Mouse (Mus musculus): ENCODE results near the gene Col4a4. TPM values are rescaled to one million over a fixed set of nuclear protein-coding genes. Genes with fewer than 3 reads are reported as not detected.
A peak's percentile ranks its signal among the peaks of the same experiment; 100 is the strongest.

Gene Col4a4
- total and polyA plus RNA-seq, 3 experiments, result 2.2 to 5.0 (median 3.7) TPM

DNA sequence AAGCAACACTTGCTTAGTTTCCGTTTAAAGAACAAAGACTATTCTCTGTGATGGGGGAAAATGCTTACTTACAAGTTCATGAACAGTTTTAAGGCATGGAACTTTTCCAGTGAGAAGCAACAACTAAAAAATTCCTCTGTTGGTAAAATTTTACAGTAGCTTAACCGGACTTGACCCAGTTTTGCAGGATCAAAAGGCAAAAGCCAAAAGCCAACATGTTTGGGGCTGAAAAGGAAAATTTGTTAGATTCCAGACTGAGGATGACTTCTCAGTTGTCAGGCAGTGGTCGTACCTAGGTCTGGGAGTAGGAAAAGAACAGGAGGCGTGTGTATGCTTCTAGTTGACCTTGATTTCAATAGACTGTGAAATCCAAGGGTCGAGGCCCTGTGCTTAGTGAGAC, 31.4 kb upstream of the Col4a4 start:
- intact Hi-C loops (cut with DNase I), result no loop called here
- DNase-seq, result no peak
- H3K27ac ChIP-seq, result no peak overlapping the region
- TF ChIP-seq POLR2A (IDR thresholded peaks at IDR 0.05; ENCODE audit: insufficient read depth, low read depth, low read length) (no peak), CTCF (IDR thresholded peaks at IDR 0.05) (no peak), EP300 (IDR thresholded peaks at IDR 0.05; ENCODE audit: insufficient read depth, low read depth, low read length) (no peak)
- 74% methylated on average over 5 of the region's 5 CpGs for WGBS
- no peaks in the 10 kb centered on the region for H3K79me2 ChIP-seq (replicated peaks; ENCODE audit: control insufficient read depth, insufficient read depth, low read length)
- no peak overlapping the region for H3K4me3 ChIP-seq
- no peaks in the 10 kb centered on the region for H3K27me3 ChIP-seq (ENCODE audit: control insufficient read depth, insufficient read depth, low read length)
- H3K4me1 ChIP-seq (ENCODE audit: control insufficient read depth, insufficient read depth, low read length), result no peaks in the 10 kb centered on the region
- H3K36me3 ChIP-seq (ENCODE audit: control insufficient read depth, insufficient read depth, low read length), result no peaks in the 10 kb centered on the region
- no peak overlapping the region for H3K9ac ChIP-seq (ENCODE audit: low read depth, low read length)

DNA sequence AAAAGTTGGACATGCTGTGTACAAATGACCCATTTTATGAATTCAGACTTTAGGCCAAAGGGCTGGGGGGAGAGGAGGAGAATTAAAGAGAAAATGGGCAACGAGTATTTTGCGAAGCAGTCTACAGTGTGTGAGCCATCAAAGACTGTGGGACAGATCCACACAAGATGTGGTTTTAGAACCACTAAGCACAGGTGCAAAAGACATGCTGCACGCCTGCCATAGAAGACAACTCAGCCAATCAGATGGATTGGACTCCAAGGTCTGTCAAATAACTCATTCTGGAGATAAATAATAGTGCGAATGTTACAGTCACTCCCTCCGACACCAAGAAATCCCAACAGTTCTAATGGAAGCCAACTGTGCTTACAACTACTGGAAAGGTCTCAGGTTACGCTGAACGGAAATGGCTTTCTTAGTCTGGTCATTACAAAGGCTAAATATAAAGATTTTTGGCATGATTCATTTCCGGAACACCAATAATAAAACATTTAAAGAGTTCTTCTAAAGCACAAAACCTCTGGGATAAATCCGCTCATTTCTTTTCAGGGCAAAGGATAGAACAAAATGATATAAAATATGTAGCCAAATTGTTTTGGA, 25.5 kb upstream of the Col4a4 start:
- Histone ChIP-seq H3K79me2 (replicated peaks; ENCODE audit: control insufficient read depth, insufficient read depth, low read length) (no peaks in the 10 kb centered on the region), H3K36me3 (ENCODE audit: control insufficient read depth, insufficient read depth, low read length) (no peaks in the 10 kb centered on the region), H3K27ac (no peak overlapping the region), H3K9ac (ENCODE audit: low read depth, low read length) (no peak overlapping the region), H3K27me3 (ENCODE audit: control insufficient read depth, insufficient read depth, low read length) (no peaks in the 10 kb centered on the region), H3K4me3 (no peak overlapping the region), H3K4me1 (ENCODE audit: control insufficient read depth, insufficient read depth, low read length) (peaks cover 6% of the 10 kb centered on the region)
- DNase-seq, result no peak
- 79% methylated on average over 9 of the region's 9 CpGs for WGBS
- TF ChIP-seq POLR2A (IDR thresholded peaks at IDR 0.05; ENCODE audit: insufficient read depth, low read depth, low read length) (no peak), EP300 (IDR thresholded peaks at IDR 0.05; ENCODE audit: insufficient read depth, low read depth, low read length) (no peak), CTCF (IDR thresholded peaks at IDR 0.05) (no peak)
- intact Hi-C loops (cut with DNase I), result no loop called here

DNA sequence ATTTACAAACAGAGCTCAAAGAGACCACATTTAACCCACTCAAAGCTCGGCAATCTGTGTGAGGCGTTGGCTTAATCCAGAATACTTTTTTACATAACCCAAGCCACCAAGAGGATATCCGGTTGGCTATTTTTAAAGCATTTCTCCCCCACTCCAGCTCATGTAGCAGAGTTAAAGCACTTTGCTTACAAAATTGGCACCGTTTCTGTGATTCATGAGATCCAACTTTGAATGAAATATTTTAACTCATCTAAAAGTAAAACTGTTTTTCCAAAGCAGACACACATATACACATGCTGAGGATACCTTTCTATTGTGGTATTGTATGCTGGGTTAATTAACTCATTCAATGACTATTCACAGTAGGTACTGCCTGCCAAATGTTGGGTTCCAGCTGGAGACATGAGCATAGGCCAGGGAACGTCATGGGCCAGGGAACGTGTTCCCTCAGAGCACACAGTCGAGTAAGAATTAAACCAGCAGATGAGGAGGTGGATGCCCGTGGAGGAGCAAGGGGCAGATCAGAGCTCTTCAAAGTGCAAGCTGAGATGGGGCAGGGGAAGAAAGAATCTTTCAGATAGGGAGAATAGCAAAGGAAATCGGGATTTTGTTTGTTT, 22.1 kb upstream of the Col4a4 start:
- Histone ChIP-seq H3K27me3 (ENCODE audit: control insufficient read depth, insufficient read depth, low read length) (no peaks in the 10 kb centered on the region), H3K27ac (peak overlapping the region; percentile 57), H3K9ac (ENCODE audit: low read depth, low read length) (no peak overlapping the region), H3K4me3 (no peak overlapping the region), H3K4me1 (ENCODE audit: control insufficient read depth, insufficient read depth, low read length) (peaks cover 6% of the 10 kb centered on the region), H3K79me2 (replicated peaks; ENCODE audit: control insufficient read depth, insufficient read depth, low read length) (no peaks in the 10 kb centered on the region), H3K36me3 (ENCODE audit: control insufficient read depth, insufficient read depth, low read length) (no peaks in the 10 kb centered on the region)
- no peak for DNase-seq
- 29% methylated on average over 9 of the region's 9 CpGs for WGBS
- TF ChIP-seq POLR2A (IDR thresholded peaks at IDR 0.05; ENCODE audit: insufficient read depth, low read depth, low read length) (no peak), EP300 (IDR thresholded peaks at IDR 0.05; ENCODE audit: insufficient read depth, low read depth, low read length) (no peak), CTCF (IDR thresholded peaks at IDR 0.05) (no peak)
- intact Hi-C loops (cut with DNase I), result no loop called here

DNA sequence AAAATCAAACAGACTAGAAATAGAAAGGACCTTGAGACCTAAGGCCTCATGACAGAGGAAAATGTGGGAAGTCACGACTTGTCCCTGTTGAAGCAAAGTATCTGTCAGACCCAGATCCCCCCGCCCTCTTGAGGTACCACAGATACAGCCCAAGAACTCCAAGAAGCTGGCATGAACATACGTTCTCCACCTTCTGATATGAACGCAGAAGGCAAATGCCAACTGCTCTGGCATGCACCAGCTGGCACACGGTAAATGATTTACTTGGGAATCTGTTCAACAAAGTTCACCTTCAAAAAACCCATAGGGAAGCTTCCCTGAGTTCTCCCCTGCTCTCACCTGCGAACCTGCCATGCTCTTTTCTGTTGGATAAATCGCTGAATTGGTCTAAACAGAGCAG, 19.2 kb upstream of the Col4a4 start:
- Histone ChIP-seq H3K4me1 (ENCODE audit: control insufficient read depth, insufficient read depth, low read length) (peaks cover 6% of the 10 kb centered on the region), H3K79me2 (replicated peaks; ENCODE audit: control insufficient read depth, insufficient read depth, low read length) (no peaks in the 10 kb centered on the region), H3K27ac (no peak overlapping the region), H3K27me3 (ENCODE audit: control insufficient read depth, insufficient read depth, low read length) (no peaks in the 10 kb centered on the region), H3K9ac (ENCODE audit: low read depth, low read length) (no peak overlapping the region), H3K4me3 (no peak overlapping the region), H3K36me3 (ENCODE audit: control insufficient read depth, insufficient read depth, low read length) (no peaks in the 10 kb centered on the region)
- DNase-seq, result no peak
- intact Hi-C loops (cut with DNase I), result no loop called here
- TF ChIP-seq EP300 (IDR thresholded peaks at IDR 0.05; ENCODE audit: insufficient read depth, low read depth, low read length) (no peak), CTCF (IDR thresholded peaks at IDR 0.05) (no peak), POLR2A (IDR thresholded peaks at IDR 0.05; ENCODE audit: insufficient read depth, low read depth, low read length) (no peak)
- WGBS, result 65% methylated on average over 7 of the region's 7 CpGs

DNA sequence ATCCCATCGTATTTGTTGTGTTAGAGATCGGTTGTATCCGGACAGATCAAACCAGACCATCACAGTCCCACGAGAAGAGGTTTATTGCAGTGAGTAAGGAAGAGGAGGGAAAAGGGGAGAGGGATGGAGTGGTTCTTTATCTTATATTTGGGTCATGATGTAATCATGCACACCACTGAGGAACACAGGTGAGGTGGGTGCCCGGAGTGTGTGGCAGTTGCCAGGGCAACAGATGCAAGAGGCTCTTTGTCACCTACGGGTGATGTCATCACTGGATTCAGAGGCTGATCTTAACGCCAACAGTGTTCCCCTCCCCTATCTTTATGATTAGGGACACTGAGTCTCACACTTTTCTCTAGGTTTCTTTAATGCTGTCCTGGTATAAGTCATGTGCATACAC, 18.7 kb upstream of the Col4a4 start:
- Histone ChIP-seq H3K79me2 (replicated peaks; ENCODE audit: control insufficient read depth, insufficient read depth, low read length) (no peaks in the 10 kb centered on the region), H3K4me3 (no peak overlapping the region), H3K9ac (ENCODE audit: low read depth, low read length) (no peak overlapping the region), H3K27me3 (ENCODE audit: control insufficient read depth, insufficient read depth, low read length) (no peaks in the 10 kb centered on the region), H3K27ac (no peak overlapping the region), H3K36me3 (ENCODE audit: control insufficient read depth, insufficient read depth, low read length) (no peaks in the 10 kb centered on the region), H3K4me1 (ENCODE audit: control insufficient read depth, insufficient read depth, low read length) (peaks cover 6% of the 10 kb centered on the region)
- intact Hi-C loops (cut with DNase I), result no loop called here
- TF ChIP-seq CTCF (IDR thresholded peaks at IDR 0.05), result no peak
- TF ChIP-seq EP300 (IDR thresholded peaks at IDR 0.05; ENCODE audit: insufficient read depth, low read depth, low read length), result no peak
- TF ChIP-seq POLR2A (IDR thresholded peaks at IDR 0.05; ENCODE audit: insufficient read depth, low read depth, low read length), result no peak
- no peak for DNase-seq
- 79% methylated on average over 7 of the region's 7 CpGs for WGBS

DNA sequence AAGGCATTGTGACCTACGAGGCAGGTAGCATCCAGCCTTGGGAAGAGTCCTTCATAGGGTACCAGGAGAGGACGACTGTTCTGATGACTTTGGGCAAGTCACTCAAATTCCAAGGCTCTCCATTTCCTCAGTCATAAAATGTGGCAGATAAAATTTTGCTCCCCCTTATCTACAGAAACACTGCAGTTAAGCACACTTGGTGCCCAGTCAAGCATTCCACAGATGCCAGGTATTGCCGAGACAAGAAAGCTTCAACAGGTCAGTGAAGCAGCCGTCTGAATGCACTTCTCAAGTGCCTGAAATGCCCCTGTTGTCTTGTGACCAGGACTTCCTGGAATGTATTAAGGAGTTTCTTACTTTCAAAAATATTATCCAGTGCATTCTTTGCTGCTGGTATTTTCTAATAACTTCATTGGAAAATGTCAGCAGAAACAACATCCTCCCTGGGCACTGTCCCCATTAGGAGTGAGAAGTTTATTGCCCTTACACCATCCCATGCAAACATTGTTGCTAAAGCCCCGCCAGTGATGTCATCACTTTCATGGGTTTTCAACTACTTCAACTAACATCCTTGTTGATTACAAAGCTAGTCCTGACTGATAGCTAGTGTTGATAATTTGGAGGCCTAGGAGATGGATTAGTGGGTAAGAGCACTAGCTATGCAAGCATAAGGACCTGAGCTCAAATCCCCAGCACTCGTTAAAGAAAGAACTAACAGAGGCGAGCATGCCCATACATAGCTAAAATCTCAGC, 16.7 kb upstream of the Col4a4 start:
- DNase-seq, result no peak
- no peak overlapping the region for H3K27ac ChIP-seq
- no peak overlapping the region for H3K9ac ChIP-seq (ENCODE audit: low read depth, low read length)
- H3K4me1 ChIP-seq (ENCODE audit: control insufficient read depth, insufficient read depth, low read length), result peaks cover 3% of the 10 kb centered on the region
- 68% methylated on average over 7 of the region's 7 CpGs for WGBS
- no peaks in the 10 kb centered on the region for H3K36me3 ChIP-seq (ENCODE audit: control insufficient read depth, insufficient read depth, low read length)
- TF ChIP-seq CTCF (IDR thresholded peaks at IDR 0.05), result no peak
- intact Hi-C loops (cut with DNase I), result no loop called here
- H3K4me3 ChIP-seq, result no peak overlapping the region
- no peaks in the 10 kb centered on the region for H3K79me2 ChIP-seq (replicated peaks; ENCODE audit: control insufficient read depth, insufficient read depth, low read length)
- H3K27me3 ChIP-seq (ENCODE audit: control insufficient read depth, insufficient read depth, low read length), result no peaks in the 10 kb centered on the region
